Mouse (Mus musculus) lung, embryonic 15.5 days (tissue): ENCODE measurements around the gene Gm14459. TPM values are rescaled to one million over a fixed set of nuclear protein-coding genes. Genes with fewer than 3 reads are reported as not detected.
"Not testable (repeated sequence)": the region's sequence is repeated elsewhere in the genome, so short reads cannot be mapped to it uniquely, and the experiment has no call there.

Experiments used
- ATAC-seq: fragments of 200-750 bp; cut with Nextera tagmentation; 2 replicates; pipeline ENCODE4 v1.8.0; 2017; ENCODE audit warnings: moderate number of reproducible peaks, borderline replicate concordance; ENCODE audit not compliant: low FRiP score, low TSS enrichment; ENCODE audit errors: extremely low read depth
- H3K27ac ChIP-seq: fragments of 300-500 bp; sonication (generic); 2 replicates; pipeline ENCODE4 v1.5.1; 2015; ENCODE audit warnings: moderate library complexity, mild to moderate bottlenecking, inconsistent platforms
- H3K27me3 ChIP-seq: fragments of 300-500 bp; sonication (generic); 2 replicates; pipeline ENCODE4 v1.6.1; 2015; ENCODE audit warnings: inconsistent platforms
- H3K36me3 ChIP-seq: fragments of 300-500 bp; sonication (generic); 2 replicates; pipeline ENCODE4 v1.6.1; 2015; ENCODE audit warnings: inconsistent platforms
- H3K4me1 ChIP-seq: fragments of 300-500 bp; sonication (generic); 2 replicates; pipeline ENCODE4 v1.6.1; 2015; ENCODE audit warnings: inconsistent platforms
- H3K4me2 ChIP-seq: fragments of 300-500 bp; sonication (generic); 2 replicates; pipeline ENCODE4 v1.6.1; 2015; ENCODE audit warnings: inconsistent platforms, mild to moderate bottlenecking, moderate library complexity
- H3K4me3 ChIP-seq: fragments of 300-500 bp; sonication (generic); 2 replicates; pipeline ENCODE4 v1.5.1; 2015; ENCODE audit warnings: mild to moderate bottlenecking, inconsistent platforms
- H3K9ac ChIP-seq: fragments of 300-500 bp; sonication (generic); 2 replicates; pipeline ENCODE4 v1.6.1; 2015; ENCODE audit warnings: inconsistent platforms
- H3K9me3 ChIP-seq: fragments of 300-500 bp; sonication (generic); 2 replicates; pipeline ENCODE4 v1.6.1; 2016; ENCODE audit warnings: inconsistent platforms
- WGBS: fragments of 180-500 bp; shearing (Covaris S2); methylation state at CpG from one replicate; pipeline ENCODE4 v1.1.7; 2015; 5-methylcytosine and 5-hydroxymethylcytosine counted together
- polyA plus RNA-seq: library from polyadenylated mRNA; unstranded; fragments of >200 nt; fragmentation: Nextera tagmentation; extraction: Ambion mirVana; gene quantifications from 2 replicates; pipeline ENCODE4 v1.2.1, GENCODE M21; 2015

The Gm14459 gene
- not detected in 2 replicates for polyA plus RNA-seq

DNA sequence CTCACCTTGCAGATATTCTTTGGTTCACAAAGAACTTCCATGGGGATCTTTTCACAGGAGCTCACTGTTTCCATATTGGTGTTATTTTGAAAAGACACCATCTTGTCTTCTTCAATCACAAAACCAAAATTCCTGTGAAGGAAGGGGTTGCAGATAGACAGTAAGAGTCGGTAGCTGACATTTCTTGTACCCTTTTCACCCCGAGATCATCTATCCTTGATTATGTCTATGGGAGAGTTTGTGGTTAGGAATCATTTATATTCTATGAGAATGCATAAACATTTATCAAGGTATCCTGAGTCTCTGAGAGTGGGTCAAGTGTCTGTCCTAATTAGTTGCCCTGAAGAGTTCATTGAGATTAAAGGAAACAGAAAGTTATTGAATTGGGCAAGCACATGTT lies at the start of gene Gm14459:
Gene Gm14459 (minus strand): TSS at position 101 of the 400 bp plus-strand sequence.
- ATAC-seq = no peak
- WGBS = 85% methylated on average over 2 of the region's 2 CpGs

DNA sequence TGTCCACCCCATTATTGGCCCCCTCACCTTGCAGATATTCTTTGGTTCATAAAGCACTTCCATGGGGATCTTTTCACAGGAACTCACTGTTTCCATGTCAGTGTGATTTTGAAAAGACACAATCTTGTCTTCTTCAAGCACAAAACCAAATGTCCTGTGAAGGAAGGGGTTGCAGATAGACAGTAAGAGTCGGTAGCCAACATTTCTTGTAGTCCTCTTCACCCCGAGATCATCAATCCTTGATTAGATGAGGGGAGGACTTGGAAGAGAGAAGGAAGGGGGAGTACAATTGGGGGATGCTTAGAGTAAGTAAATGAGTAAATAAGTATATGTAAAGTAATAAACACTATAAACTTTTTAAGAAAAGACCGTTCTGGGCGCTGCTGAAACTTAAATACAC lies 23.4 kb upstream of the Gm14459 start, which contains the start of gene Ssxb6:
Gene Ssxb6 (minus strand): TSS at position 101 of the 400 bp plus-strand sequence.
- H3K9me3 ChIP-seq, H3K9ac ChIP-seq, H3K27me3 ChIP-seq, H3K36me3 ChIP-seq, H3K27ac ChIP-seq, H3K4me3 ChIP-seq, H3K4me1 ChIP-seq, H3K4me2 ChIP-seq, ATAC-seq: not testable (repeated sequence)
- WGBS = 62% methylated on average over 4 of the region's 4 CpGs

More for the DNA sequence above, at the start of gene Gm14459:
- H3K4me1 ChIP-seq = no peaks in the 10 kb centered on the region
- H3K9me3 ChIP-seq = no peaks in the 10 kb centered on the region
- no peak within 1 kb of the TSS for H3K4me2 ChIP-seq
- H3K4me3 ChIP-seq = no peak within 1 kb of the TSS
- H3K27ac ChIP-seq = no peak within 1 kb of the TSS
- H3K9ac ChIP-seq = no peak within 1 kb of the TSS
- H3K36me3 ChIP-seq = no peaks in the 10 kb centered on the region
- no peaks in the 10 kb centered on the region for H3K27me3 ChIP-seq

Other genes with a start within 250 kb of the Gm14459 start
- not detected in 2 replicates for gene Ssxb10, start 197.5 kb downstream of the Gm14459 start, polyA plus RNA-seq
- gene Ssxb9, start 158.0 kb downstream of the Gm14459 start, polyA plus RNA-seq = not detected in 2 replicates
- not detected in 2 replicates for gene Ssxb1, start 111.6 kb downstream of the Gm14459 start, polyA plus RNA-seq
- not detected in 2 replicates for gene Ssxb2, start 63.2 kb downstream of the Gm14459 start, polyA plus RNA-seq
- not detected in 2 replicates for gene Ssxb6, start 23.3 kb upstream of the Gm14459 start, polyA plus RNA-seq
- not detected in 2 replicates for gene Ssxb3, start 66.9 kb upstream of the Gm14459 start, polyA plus RNA-seq
- gene Ssxb8, start 165.9 kb upstream of the Gm14459 start, polyA plus RNA-seq = not detected in 2 replicates
- not detected in 2 replicates for gene Ssx9, start 223.5 kb upstream of the Gm14459 start, polyA plus RNA-seq